ENCODE assay signal across 8 mouse cellular contexts in genomic region chr8:88362446-88363150, GRCm38 (mm10). TPM values are rescaled to one million over a fixed set of nuclear protein-coding genes. Genes with fewer than 3 reads are reported as not detected.
DNase-seq lines count a peak whose midpoint lies in the region; ATAC-seq and TF ChIP-seq lines count a peak whose summit lies in the region.

No protein-coding gene starts in this region.

- no peak for DNase-seq in lung, adult 2 months
- no peak for DNase-seq in lung, postnatal 4 days
- DNase-seq in c-Kit-positive CD71-positive TER-119-positive erythroid progenitor cells, embryonic 14.5 days (ENCODE audit: low spot score): peak; percentile 72
- DNase-seq in forebrain, postnatal 0 days: no peak
- DNase-seq in testis, postnatal 10 days (ENCODE audit: low spot score): peak; percentile 57
- DNase-seq in left cerebral cortex, adult 11 months (ENCODE audit: low spot score): no peak

- no peaks in the 10 kb centered on the region for H3K27me3 ChIP-seq in forebrain, postnatal 0 days (ENCODE audit: insufficient read depth, low read length)
- H3K27me3 ChIP-seq in intestine, postnatal 0 days (replicated peaks; ENCODE audit: control insufficient read depth, insufficient read depth, low read length): no peaks in the 10 kb centered on the region

- 9% methylated on average over 11 of the region's 11 CpGs for WGBS in lung, adult 2 months
- WGBS in forebrain, postnatal 0 days: 33% methylated on average over 11 of the region's 11 CpGs
- WGBS in intestine, postnatal 0 days: 26% methylated on average over 11 of the region's 11 CpGs

- peaks cover 8% of the 10 kb centered on the region; the same call in 1 of the 2 replicates for H3K36me3 ChIP-seq in forebrain, postnatal 0 days (ENCODE audit: insufficient read depth)
- peaks cover 17% of the 10 kb centered on the region for H3K36me3 ChIP-seq in intestine, postnatal 0 days (ENCODE audit: control insufficient read depth, insufficient read depth)

- TF ChIP-seq CTCF in lung, adult 2 months (IDR thresholded peaks at IDR 0.05; ENCODE audit: insufficient read depth, low read length): no peak
- TF ChIP-seq CTCF in forebrain, postnatal 0 days (IDR thresholded peaks at IDR 0.05; ENCODE audit: low read depth): no peak
- TF ChIP-seq CTCF in intestine, postnatal 0 days (IDR thresholded peaks at IDR 0.05; ENCODE audit: low read depth): no peak

- 0 out of 2 replicates have a peak overlapping the region, but pooled peaks have one; percentile 93 for H3K9ac ChIP-seq in forebrain, postnatal 0 days
- peak overlapping the region; percentile 96 for H3K9ac ChIP-seq in intestine, postnatal 0 days (ENCODE audit: low read depth, low read length)

- H3K27ac ChIP-seq in forebrain, postnatal 0 days (ENCODE audit: low read depth, low read length): no peak overlapping the region
- H3K27ac ChIP-seq in intestine, postnatal 0 days (ENCODE audit: low read depth, low read length): no peak overlapping the region

- H3K4me2 ChIP-seq in forebrain, postnatal 0 days (ENCODE audit: low read depth): peak overlapping the region; percentile 49
- peak overlapping the region; percentile 81 for H3K4me2 ChIP-seq in intestine, postnatal 0 days (replicated peaks; ENCODE audit: low read depth)

- peaks cover 5% of the 10 kb centered on the region for H3K4me1 ChIP-seq in lung, adult 2 months (ENCODE audit: control insufficient read depth, insufficient read depth, low read length)
- H3K4me1 ChIP-seq in forebrain, postnatal 0 days (ENCODE audit: insufficient read depth): peaks cover 10% of the 10 kb centered on the region; the same call in 1 of the 2 replicates
- H3K4me1 ChIP-seq in intestine, postnatal 0 days (replicated peaks; ENCODE audit: control insufficient read depth, insufficient read depth, low read length): 0 out of 2 replicates have a peak, but pooled peaks cover 2% of the 10 kb centered on the region

- ATAC-seq in forebrain, postnatal 0 days: no peak
- ATAC-seq in intestine, postnatal 0 days: peak; percentile 46; the same call in 1 of the 2 replicates
- ATAC-seq in megakaryocyte-erythroid progenitor cell, adult 5-6 weeks (replicated peaks; ENCODE audit: low FRiP score, low TSS enrichment, poor library complexity, severe bottlenecking): peak; percentile 92

- TF ChIP-seq POLR2A in lung, adult 2 months (IDR thresholded peaks at IDR 0.05; ENCODE audit: borderline replicate concordance, extremely low read depth, low read depth, low read length): no peak

- peak overlapping the region; percentile 99 for H3K4me3 ChIP-seq in lung, adult 2 months (replicated peaks; ENCODE audit: extremely low read depth, low read depth, low read length)
- H3K4me3 ChIP-seq in forebrain, postnatal 0 days (ENCODE audit: low read depth, low read length): peak overlapping the region; percentile 88
- peak overlapping the region; percentile 94 for H3K4me3 ChIP-seq in intestine, postnatal 0 days (ENCODE audit: low read depth, low read length)

- H3K9me3 ChIP-seq in forebrain, postnatal 0 days (ENCODE audit: low read length): no peaks in the 10 kb centered on the region
- H3K9me3 ChIP-seq in intestine, postnatal 0 days (ENCODE audit: control insufficient read depth): no peaks in the 10 kb centered on the region

RNA-seq across cellular contexts. Expression of gene Brd7, which starts 0.6 kb away (rescaled TPM):
- 18.6 and 28.5 TPM in 2 replicates for polyA plus RNA-seq in lung, adult 2 months (2012; rRNA removed)
- 24.1 and 35.9 TPM in 2 replicates for total RNA-seq in forebrain, postnatal 0 days (2014; rRNA removed)
- polyA plus RNA-seq in forebrain, postnatal 0 days (2015; fragmentation: Nextera tagmentation; extraction: Ambion mirVana): 49.6 and 52.4 TPM in 2 replicates
- 48.6 and 51.3 TPM in 2 replicates for polyA plus RNA-seq in intestine, postnatal 0 days (2015; fragmentation: Nextera tagmentation; extraction: Ambion mirVana)
- total RNA-seq in megakaryocyte-erythroid progenitor cell, adult 5-6 weeks (2014; fragmentation: Nextera tagmentation): 79.1 and 115 TPM in 2 replicates
- total RNA-seq in megakaryocyte-erythroid progenitor cell, adult 5-6 weeks (2017): 106 and 134 TPM in 2 replicates

Comparison
In these comparisons a context has a peak if more than half of its experiments do, and no peak if none do; other contexts are left out.
1. DNase-seq: peak in c-Kit-positive CD71-positive TER-119-positive erythroid progenitor cells, embryonic 14.5 days (single experiment) and testis, postnatal 10 days (single experiment); none in lung, adult 2 months (single experiment), lung, postnatal 4 days (0 of 2), forebrain, postnatal 0 days (single experiment) and left cerebral cortex, adult 11 months (single experiment).
2. Peak in every context shown above with its lines, with median percentiles within 50 percentile points of each other: H3K4me3 ChIP-seq.